Mouse (Mus musculus): ENCODE results near the gene Znhit3.
A peak's percentile ranks its signal among the peaks of the same experiment; 100 is the strongest.

DNA sequence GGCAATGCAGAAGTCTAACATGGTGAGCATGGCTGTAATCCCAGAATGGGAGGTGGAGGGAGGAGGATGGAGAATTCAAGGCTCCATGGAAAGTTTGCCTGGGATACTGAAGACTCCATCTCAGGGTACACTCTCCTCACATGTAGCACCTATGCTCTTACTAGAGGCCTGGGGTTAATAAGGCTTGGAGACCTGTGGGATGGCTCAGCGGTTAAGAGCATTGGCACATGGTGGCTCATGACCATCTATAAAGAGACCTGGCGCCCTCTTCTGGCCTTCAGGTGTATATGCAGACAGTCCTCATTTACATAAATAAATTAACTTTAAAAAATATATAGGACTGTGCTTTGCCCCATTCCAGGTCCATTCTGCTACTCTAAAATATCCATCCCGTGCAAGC, 3.1 kb upstream of the Znhit3 start:
- TF ChIP-seq GATA1 (IDR thresholded peaks at IDR 0.05; ENCODE audit: borderline replicate concordance, low read length) (no peak), CTCF (IDR thresholded peaks at IDR 0.05; ENCODE audit: low read depth, low read length) (peak; percentile 36)
